Mouse (Mus musculus) megakaryocyte, embryonic 14.5 days (primary cell): ENCODE measurements at regions not wholly inside any gene's neighbourhood (a gene's known extent, or its start where the extent isn't known, plus 50 kb on each side); places are given as distances from the start of the nearest gene placed in this dataset.

Experiments used
- FLI1 ChIP-seq: IDR thresholded peaks from 2 replicates; pipeline ENCODE4 v1.6.1; 2012; ENCODE audit warnings: low read length, inconsistent platforms, mixed read lengths
- GATA1 ChIP-seq: IDR thresholded peaks from 3 replicates; pipeline ENCODE4 v1.6.1; 2012; ENCODE audit warnings: mixed read lengths, low read length, inconsistent platforms, borderline replicate concordance

GRCm38 (mm10) chr16:95206445-95206844 is 50.9 kb upstream of the Kcnj15 start:
- TF ChIP-seq GATA1 (no peak), FLI1 (no peak)
